Mouse (Mus musculus) frontal cortex, adult 2 months (tissue): ENCODE results near the gene Ttc7b. TPM values are rescaled to one million over a fixed set of nuclear protein-coding genes. Genes with fewer than 3 reads are reported as not detected.
A peak's percentile ranks its signal among the peaks of the same experiment; 100 is the strongest.

Experiments used
- DNase-seq, 2 experiments: peaks; one replicate each; pipeline ENCODE4 v3.0.0; 2022; ENCODE audit warnings: low spot score in 1 of 2; ENCODE audit errors: extremely low spot score in 1 of 2
- polyA plus RNA-seq: library from polyadenylated mRNA; depleted of rRNA; stranded (reverse); fragments of >200 nt; gene quantifications from 2 replicates; pipeline ENCODE4 v1.2.3, GENCODE M21; 2012

Gene Ttc7b
- polyA plus RNA-seq, 1 experiment, result 194 TPM

DNA sequence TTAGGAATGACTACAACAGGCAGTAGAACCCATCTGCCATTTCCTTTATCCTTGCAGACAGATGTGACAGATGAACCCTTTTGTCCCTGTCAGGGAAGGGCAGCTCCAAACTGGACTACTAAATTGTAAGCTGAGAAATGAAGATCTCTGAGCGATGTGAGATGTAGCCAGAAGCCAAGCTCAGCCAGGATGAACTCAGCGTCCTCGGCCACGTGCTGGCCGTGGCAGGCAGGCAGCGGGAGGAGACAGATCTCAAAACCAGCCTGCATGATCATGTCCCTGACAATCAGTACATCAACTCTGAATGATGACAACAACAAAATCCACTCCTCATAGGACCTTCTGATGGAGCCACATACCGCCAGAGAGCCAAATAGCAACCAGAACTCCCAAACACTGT lies 62.9 kb downstream of the Ttc7b start:
- no peak for DNase-seq

DNA sequence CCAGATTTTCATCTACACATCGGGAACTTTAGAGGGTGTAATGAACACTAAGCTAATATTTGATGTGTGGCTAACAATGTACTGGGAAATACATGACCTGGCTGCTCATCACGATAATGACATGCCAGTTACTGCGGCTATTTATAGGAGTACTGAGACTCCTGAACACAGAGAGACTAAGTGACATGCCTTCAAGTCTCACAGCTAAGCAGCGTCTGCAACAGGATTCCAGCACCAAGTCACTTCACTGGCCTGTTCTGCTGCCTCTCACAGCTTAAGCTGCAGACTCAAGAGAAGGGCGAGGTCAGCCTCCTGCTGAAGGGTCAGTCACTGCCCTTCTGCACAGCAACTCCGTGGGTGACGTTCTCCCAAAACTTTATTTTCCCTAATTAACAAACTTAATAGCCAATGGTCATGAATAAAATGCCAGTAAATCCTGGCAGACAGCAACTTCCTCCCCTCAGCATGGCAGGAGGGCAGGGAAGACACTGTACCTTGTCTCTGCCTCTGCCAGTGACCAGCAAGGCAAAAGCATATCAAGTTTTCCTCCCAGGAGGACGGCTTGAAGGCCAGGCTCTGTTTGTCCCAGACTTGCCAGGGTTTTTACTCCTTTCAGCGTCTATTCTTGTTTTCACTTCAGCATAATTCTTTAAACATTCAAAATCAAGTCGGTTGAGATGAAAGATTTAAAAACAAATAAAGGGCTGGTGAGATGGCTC lies 64.2 kb downstream of the Ttc7b start:
- no peak for DNase-seq

DNA sequence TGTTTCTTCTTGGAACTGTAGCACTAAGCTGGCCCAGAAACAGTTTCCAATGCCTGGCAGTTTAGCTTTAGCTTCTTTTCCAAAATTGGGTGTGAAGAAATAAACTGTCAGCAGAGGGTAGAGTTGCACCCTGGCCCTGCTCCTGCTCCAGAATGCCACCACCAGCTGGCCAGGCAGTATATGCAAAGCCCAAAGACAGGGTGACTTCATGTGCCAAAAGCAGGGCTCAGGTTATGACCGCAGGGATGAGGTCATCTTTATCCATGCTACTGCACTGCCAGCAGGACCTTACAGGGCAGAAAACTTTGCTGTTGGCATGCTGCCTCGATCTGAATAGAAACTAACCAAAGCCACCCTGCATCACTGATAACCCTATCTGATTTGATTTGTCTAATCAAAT lies 65.2 kb downstream of the Ttc7b start:
- DNase-seq, result no peak

DNA sequence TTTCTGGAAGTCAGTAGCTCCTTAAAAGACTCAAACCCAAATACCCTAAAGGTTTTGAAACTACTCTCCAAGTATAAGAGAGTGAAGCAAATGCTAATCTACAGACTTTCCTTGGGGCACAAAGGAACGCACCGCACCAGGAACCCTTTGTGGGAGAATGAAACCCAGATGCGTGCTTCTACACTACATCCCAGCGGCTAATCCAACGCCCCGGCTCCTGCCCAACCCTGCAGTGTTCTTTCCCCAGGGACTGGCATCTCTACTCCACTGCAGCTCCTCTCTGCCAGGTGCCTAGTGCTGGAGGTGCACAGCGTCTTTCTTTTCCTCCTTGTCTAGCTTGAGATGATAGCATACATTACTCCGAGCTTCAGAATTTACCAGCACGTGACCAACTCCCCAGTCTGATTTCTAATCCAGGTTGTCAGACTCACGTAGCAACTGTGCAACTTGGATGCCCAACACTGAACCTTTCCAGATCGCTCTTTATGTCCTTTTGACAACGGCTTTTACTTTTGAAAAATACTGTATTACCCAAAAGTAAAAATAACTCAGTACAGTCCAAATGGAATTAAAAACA lies 72.8 kb downstream of the Ttc7b start:
- DNase-seq, result no peak

DNA sequence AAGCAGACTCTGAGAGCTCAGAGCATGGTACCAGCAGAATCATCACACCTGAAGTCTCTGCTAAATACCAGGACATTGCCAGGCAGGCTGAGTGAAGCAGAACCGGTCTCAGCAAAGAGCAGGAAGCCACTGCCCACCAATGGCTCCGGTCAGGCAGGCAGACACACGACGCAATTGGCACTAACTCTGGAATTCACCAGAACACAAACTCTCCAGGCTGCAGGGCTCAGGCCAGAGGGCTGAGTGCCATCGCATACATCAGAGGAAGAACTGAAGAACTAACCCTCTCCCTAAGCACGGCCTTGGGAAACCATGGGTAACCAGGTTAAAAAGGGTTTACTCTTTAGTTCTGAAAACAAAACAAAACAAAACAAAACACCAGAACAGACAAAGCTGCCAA lies 73.5 kb downstream of the Ttc7b start:
- DNase-seq, result no peak

DNA sequence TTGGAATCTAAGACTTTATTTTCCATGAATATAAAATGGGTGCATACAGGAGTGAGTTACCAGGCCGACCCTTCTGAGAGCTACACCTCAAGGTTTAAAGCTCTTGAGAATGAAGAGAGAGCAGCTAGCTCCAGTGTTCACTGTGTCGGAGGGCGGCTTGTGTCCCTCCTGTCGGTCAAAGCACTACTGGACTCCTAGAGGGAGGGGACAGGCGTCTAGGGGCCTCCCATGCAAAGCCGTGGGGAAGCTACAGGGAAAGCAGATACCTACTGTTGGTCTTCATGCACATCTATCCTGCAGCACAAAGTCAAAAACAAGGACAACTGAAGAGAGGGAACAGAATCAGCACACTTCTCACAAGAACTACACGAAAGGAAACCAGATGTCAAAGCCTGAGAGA lies 74.9 kb downstream of the Ttc7b start:
- no peak for DNase-seq

DNA sequence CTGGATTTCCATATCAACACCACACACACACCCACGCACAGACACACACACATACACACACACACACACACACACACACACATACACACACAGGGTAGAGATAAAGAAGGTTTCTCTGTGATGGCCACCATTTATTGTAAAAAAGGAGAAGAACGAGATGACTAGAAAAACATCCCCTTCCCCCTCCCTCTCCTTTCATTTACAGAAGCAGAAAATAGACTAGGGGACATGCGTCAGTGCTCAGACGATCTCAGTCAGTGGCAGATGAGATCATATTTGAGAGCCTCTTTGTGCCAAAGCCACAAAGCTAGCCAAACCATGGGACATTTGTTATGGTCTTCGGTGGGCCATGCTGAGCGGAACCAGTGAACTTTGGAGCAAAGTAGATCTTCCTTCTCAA lies 75.4 kb downstream of the Ttc7b start:
- DNase-seq, result no peak

DNA sequence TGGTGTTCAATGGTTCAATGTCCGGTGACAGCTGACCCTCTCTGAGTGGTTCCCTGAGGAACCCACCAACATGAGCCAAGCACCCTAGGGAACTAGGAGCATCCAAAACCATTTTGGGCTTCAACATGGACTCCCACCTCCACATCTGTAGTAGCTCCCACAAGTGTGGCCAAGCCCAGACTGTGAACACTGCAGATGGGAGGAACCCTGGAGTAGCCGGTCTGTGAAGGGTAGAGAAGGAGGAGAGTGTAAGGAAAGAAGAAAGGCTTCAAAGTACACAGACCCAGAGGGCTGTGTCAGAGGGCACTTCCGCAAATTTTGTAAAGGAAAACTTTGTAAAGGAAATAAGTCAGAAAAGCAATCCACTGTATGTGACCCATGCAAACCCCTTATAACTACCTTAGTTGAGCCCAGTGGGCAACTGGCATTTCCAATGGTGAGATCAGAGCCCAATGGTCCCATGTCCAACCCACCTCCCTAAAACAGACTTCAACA lies 75.9 kb downstream of the Ttc7b start:
- DNase-seq, result no peak

DNA sequence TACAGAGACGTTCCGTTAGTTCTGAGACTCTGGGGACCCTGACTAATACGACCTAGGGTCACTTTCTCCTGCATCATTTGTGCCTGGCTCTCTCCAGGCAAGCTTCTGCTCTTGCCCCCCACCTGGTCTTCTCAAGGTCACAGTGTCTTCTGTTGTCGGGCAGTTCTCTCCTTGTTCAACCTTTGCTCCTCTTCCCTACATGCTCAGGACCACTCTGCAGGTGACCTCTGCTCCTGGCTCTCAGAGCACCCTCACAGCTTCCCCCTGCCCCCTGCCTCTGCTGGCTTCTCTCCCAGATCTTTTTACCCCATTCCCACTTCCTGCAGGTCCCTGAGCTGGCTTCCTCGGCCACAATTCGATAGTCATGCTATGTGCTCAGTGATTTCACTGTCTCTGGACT lies 77.2 kb downstream of the Ttc7b start:
- DNase-seq, result no peak

DNA sequence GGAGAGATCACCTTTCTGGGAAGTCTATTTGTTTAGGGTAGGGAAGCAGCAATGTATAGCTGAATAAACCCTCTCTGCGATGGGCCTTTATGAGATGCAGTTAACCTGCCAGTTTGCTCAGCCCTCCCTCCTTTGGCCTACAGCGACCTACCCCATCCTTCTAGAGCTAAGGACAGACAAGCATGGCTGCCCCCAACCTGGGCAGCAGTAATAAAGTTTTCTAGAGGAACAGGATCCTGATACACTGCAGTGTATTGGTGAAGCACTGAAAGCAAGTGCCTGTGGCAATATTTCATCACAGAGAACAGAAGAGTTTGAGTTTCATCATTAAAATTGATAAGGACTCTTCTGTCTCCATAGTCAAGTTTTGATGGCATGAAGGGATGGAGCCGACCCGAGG lies 79.0 kb downstream of the Ttc7b start:
- no peak for DNase-seq

DNA sequence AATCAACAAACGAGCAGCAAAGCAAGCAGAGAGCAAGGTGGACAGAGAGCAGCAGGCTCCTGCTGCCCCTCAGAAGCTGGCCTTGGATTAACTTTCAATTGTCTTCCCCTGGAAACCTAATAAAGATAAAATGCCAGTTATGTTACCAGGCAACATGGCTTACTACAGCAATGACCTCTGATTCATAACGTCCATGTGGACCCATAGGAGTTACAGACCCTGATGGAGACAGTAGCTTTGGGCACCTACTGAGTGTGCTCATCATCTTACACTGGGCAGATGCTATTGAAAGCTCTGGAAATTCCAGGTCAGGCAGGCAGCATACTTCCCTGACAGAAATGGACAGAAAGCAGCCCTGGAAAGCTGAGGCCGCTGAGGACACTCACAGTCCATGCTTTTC lies 80.7 kb downstream of the Ttc7b start:
- no peak for DNase-seq

DNA sequence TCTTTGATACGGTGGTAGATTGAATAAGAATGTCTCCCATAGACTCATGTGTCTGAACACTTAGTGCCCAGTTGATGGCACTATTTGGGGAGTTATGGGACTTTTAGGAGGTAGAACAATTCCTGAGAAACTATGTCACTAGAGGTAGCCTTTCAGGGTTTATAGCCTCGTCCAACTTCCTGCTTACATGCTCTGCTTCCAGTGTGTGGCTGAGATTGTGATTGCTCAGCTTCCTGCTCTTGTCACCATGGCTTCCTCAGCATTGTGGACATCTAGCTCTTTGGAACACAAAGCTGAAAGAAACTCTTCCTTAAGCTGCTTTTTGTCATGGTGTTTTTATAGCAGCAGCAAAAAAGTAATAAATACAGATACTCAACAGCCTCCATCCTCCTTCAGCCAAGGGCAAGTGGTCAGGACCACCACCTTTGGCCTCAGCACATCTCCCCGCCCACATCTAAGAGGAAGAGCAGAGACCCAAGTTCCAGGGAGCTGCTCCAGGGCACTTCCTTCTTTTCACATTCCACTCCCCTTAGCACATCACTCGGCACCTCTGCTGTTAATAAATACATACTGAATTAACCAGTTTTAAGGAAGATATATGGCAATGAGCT lies 81.4 kb downstream of the Ttc7b start:
- no peak for DNase-seq

DNA sequence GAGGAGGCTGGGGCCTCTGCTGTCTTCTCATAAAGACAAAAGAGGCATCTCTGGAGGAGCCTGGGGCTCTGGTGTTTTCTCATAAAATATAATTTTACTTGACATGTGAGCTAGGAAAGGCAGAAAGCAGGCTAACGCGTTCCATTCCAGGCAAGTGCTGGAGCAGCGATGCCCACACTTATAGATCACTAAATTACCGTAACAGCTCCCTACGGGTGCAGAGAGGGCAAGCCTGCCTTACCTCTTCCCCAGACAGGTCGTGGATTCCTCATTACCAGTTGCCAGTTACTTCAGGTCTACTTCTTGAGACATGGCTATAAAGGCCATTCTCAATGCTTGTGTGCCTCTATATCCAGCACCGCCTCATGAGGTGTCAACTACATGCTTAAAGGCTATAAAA lies 82.1 kb downstream of the Ttc7b start:
- DNase-seq, result no peak

DNA sequence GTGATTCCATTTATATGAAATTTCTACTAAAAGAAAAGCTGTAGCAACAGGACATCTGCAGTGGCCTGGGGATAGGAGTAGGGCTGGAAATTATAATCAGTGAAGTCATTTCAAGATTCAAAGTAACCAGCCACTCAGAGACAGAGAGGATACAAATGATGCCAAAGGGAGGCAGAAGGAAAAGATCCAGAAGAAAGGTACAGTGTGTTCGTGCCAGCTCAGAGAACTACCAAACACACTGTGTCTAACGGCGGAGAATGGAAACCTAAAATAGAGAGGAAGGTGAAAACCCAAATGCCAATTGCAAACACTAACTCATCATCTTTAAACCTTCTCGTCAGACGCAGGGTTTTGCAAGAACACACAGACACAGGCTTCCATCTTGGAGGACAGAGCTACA lies 82.8 kb downstream of the Ttc7b start:
- peak; percentile 58 to 62 for DNase-seq

DNA sequence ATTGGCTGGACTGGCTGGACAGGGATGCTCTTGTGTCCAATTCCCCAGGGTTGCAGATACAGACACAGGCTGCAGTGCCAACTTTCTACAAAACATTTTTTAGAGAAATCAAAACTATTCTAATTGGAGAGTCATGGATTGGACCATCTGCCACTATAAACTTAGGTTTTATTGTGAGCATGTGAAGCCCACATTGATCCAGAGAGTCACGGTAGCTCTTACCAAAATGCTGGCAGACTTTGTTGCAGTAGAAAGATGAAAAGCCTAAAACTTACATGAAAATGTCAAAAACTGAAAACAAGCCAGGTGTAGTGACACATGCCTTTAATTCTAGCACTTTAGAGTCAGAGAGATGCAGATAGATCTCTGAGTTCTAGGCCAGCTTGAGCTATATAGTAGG lies 84.9 kb downstream of the Ttc7b start:
- DNase-seq, result no peak

DNA sequence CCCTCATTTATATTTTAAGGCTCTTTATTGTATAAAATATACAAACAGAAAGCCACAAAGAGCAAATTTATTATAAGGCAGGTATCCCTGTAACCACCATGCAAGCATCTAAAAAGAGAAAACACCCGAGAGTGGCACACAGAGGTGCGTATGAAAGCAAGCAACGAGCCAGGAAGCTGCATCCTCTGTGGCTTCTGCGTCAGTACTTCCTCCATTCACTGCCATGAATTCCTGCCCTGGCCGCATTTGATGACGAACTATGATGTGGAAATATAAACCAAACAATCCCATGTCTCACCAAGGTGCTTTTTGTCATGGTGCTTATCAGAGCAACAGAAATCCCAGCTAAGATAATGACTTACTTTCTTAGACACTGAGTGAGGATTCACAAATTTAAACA lies 88.8 kb downstream of the Ttc7b start:
- DNase-seq, result no peak

DNA sequence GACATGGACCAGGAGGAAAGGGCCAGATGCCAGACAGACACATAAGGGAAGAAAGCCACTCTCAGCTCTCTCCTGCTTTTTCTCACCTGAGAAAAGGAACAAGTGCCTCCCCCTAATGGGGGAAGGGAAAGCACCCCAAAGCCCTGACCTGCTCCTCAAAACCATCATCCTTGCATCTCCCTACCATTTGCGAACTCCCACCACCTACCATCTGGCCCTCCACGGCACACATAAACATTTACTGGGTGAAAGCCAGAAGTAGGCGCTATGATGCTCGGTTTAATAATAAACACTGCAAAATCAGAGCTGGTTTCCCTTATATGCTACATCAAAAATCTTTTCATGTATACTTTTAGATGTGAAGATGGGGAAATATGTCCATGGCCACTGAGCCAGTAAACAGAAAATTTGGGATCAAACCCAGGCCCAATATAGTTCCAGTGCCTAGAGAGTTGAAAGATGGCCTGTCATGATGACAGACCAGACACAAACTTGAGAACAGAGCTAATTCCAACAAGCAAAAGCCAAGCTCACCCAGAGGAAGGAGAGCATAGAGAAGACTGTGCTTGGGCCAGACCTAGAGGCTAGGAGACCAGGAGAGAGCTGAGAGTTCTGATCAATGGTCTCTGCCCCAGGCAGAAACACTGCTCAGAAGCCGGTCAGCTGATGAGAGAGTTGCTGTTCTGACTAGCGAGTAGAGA lies 91.1 kb downstream of the Ttc7b start:
- DNase-seq, result peak; percentile 58 to 67

DNA sequence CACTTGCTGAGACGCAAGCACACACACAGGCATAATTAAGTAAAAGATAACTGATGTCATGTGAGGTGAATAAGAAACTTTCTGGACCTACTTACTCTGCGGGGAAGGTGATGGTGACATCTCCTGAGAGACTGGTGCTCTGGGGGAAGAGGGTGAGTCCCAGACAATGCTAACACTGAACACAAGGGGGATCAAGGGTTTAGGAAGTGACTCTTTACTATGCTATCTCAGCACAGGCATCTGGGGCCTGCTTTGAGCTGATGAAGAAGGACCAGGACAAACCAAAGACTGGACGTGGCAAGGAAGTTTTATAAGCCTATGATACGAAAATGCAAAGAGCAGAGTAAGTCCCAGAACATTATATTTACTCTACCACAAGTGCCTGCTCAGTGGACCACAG lies 92.4 kb downstream of the Ttc7b start:
- no peak for DNase-seq

DNA sequence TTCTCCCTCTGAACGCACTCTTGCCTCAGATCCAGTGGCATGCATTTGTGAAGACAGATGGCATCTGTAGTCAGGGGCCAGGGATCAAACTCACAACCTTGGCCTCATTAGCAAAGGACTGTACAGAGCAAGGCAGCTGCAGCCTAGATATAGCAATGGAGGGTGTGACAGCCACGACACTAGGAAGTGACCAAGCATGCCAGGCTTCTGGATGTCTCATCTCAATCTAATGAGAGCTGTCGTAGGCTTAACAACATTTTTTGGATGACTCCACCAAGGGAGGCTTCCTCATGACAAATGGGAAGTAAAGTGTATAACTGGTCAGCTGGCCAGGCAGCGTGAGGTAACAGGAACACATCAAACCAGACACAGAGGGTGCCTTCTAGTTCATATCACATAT lies 94.4 kb downstream of the Ttc7b start:
- no peak for DNase-seq

DNA sequence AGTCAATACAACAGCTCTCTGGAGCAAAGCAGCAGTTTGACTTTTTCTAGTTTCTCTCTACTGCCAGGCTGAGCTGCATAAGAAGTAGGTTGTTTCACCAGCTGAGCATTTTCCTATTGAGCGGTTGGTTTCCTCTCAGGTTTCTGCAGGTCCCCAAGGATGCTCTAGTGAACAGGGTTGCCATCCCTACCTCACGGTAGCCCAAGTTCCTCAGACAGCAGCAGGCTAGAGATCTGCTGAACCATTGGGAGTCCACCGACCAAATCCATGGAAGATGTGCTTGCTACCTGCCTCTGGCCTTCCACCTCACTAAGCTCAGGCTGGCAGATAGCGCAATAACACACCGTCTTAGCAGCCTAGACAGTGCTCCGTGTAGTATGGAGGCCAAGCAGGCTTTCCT lies 95.6 kb downstream of the Ttc7b start:
- no peak for DNase-seq

DNA sequence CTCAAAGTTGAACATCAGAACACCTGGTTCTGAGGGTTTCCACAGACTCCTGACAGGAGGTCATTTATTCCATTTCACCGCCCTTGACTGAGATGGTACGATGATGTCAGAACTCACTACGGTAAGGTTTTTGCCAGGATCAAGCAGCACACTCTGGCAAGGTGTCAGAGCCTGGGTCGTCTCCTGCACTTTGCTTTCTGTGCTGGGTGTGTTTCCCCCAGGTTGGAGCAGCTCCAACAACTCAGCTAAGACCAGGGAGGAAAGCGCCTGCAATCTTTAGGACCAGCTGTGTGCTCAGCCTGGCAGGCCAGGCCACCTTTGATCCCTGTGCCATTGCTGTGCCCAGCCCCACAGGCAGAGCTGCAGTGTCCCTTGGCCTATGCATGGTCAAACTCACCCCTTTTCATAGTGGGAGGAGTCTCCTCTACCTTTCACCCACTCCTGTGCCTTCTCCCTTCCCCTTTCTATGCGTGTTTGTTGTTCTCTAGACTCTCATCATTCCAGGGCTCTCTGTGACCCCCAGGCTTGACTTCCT lies 98.3 kb downstream of the Ttc7b start:
- no peak for DNase-seq
